ENCODE assay signal across 14 mouse cellular contexts in the genomic region with DNA sequence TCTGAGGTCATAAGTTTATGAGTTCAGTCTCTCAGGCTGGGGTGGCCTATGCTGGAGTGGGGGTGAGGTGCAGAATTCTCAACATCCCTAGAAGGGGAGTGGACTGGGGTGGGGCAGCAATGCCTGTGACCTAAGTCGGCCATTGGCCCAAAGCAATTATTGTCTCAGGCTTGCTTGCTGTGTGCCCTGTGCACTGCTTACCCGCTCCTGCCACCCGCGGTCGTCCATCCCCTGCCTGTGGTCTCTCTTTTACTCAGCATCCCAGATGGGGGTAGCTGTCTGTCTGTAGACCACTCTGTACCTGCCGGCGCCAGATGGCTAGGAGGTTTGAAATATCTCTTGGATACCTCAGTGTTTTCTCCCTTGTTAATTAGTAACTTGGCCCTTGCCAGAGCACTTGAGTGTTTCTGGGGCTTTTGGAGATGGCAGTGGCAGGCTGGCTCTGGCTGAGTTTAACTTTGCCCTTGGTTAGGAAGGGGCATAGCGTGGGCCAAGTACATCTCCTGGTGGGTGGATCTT. TPM values are rescaled to one million over a fixed set of nuclear protein-coding genes. Genes with fewer than 3 reads are reported as not detected.
A peak's percentile ranks its signal among the peaks of the same experiment; 100 is the strongest.
DNase-seq lines count a peak whose midpoint lies in the region; ATAC-seq lines count a peak whose summit lies in the region.
"Had no signal": no experiment of that assay in that cellular context is flagged by ENCODE, and none has a peak within 500 bp of the region (broad histone marks: within the 10 kb centered on the region; RNA-seq: fewer than 3 reads in every experiment).

No protein-coding gene starts in this region.

- peaks cover 46% of the 10 kb centered on the region for H3K4me1 ChIP-seq in lung, embryonic 15.5 days
- H3K4me1 ChIP-seq in hindbrain, embryonic 13.5 days (replicated peaks), result peaks cover 28% of the 10 kb centered on the region
- peaks cover 26% of the 10 kb centered on the region for H3K4me1 ChIP-seq in embryonic facial prominence, embryonic 10.5 days
- peaks cover 17% of the 10 kb centered on the region for H3K4me1 ChIP-seq in heart, embryonic 11.5 days (ENCODE audit: control insufficient read depth, insufficient read depth, low read length)

- no peaks in the 10 kb centered on the region for H3K9me3 ChIP-seq in lung, embryonic 15.5 days
- H3K9me3 ChIP-seq in hindbrain, embryonic 13.5 days, result no peaks in the 10 kb centered on the region
- H3K9me3 ChIP-seq in embryonic facial prominence, embryonic 10.5 days, result no peaks in the 10 kb centered on the region
- H3K9me3 ChIP-seq in heart, embryonic 11.5 days (replicated peaks; ENCODE audit: control insufficient read depth, low read length), result no peaks in the 10 kb centered on the region
- H3K9me3 ChIP-seq: limb, embryonic 12.5 days had no signal

- no peaks in the 10 kb centered on the region for H3K27me3 ChIP-seq in lung, embryonic 15.5 days
- H3K27me3 ChIP-seq in hindbrain, embryonic 13.5 days, result no peaks in the 10 kb centered on the region
- H3K27me3 ChIP-seq in embryonic facial prominence, embryonic 10.5 days (replicated peaks; ENCODE audit: low read depth, poor library complexity, severe bottlenecking), result no peaks in the 10 kb centered on the region
- H3K27me3 ChIP-seq in heart, embryonic 11.5 days (ENCODE audit: control insufficient read depth, insufficient read depth, low read length), result no peaks in the 10 kb centered on the region
- H3K27me3 ChIP-seq: limb, embryonic 12.5 days had no signal

- peak; percentile 62 for ATAC-seq in lung, embryonic 15.5 days (ENCODE audit: borderline replicate concordance, extremely low read depth, low FRiP score, low TSS enrichment)
- no peak for ATAC-seq in hindbrain, embryonic 13.5 days (ENCODE audit: low FRiP score)
- no peak for ATAC-seq in megakaryocyte progenitor cell, adult 5-6 weeks (replicated peaks; ENCODE audit: poor library complexity)
- ATAC-seq in heart, embryonic 11.5 days (replicated peaks; ENCODE audit: insufficient number of reproducible peaks, low FRiP score, low TSS enrichment), result no peak

- H3K4me2 ChIP-seq in lung, embryonic 15.5 days, result peak overlapping the region; percentile 28
- H3K4me2 ChIP-seq in hindbrain, embryonic 13.5 days, result no peak overlapping the region
- H3K4me2 ChIP-seq in heart, embryonic 11.5 days, result no peak overlapping the region
- H3K4me2 ChIP-seq: limb, embryonic 12.5 days had no signal

- no peaks in the 10 kb centered on the region for H3K36me3 ChIP-seq in lung, embryonic 15.5 days
- peaks cover 21% of the 10 kb centered on the region for H3K36me3 ChIP-seq in hindbrain, embryonic 13.5 days
- H3K36me3 ChIP-seq in embryonic facial prominence, embryonic 10.5 days (replicated peaks), result peaks cover 20% of the 10 kb centered on the region
- no peaks in the 10 kb centered on the region for H3K36me3 ChIP-seq in heart, embryonic 11.5 days (ENCODE audit: control insufficient read depth, insufficient read depth, low read length)

- peak overlapping the region; percentile 95 for H3K27ac ChIP-seq in lung, embryonic 15.5 days
- no peak overlapping the region for H3K27ac ChIP-seq in hindbrain, embryonic 13.5 days
- H3K27ac ChIP-seq in embryonic facial prominence, embryonic 10.5 days (replicated peaks), result no peak overlapping the region
- H3K27ac ChIP-seq in heart, embryonic 11.5 days (ENCODE audit: low read depth, low read length), result no peak overlapping the region
- H3K27ac ChIP-seq: limb, embryonic 12.5 days had no signal

- no peak overlapping the region for H3K9ac ChIP-seq in lung, embryonic 15.5 days
- H3K9ac ChIP-seq in hindbrain, embryonic 13.5 days, result no peak overlapping the region
- H3K9ac ChIP-seq in heart, embryonic 11.5 days (ENCODE audit: low read depth, low read length), result no peak overlapping the region
- H3K9ac ChIP-seq: limb, embryonic 12.5 days had no signal

- WGBS in lung, embryonic 15.5 days, result 54% methylated on average over 8 of the region's 8 CpGs
- WGBS in hindbrain, embryonic 13.5 days, result 85% methylated on average over 8 of the region's 8 CpGs
- 88% methylated on average over 8 of the region's 8 CpGs for WGBS in embryonic facial prominence, embryonic 10.5 days
- 90% methylated on average over 8 of the region's 8 CpGs for WGBS in heart, embryonic 11.5 days (ENCODE audit: insufficient replicate concordance)

- H3K4me3 ChIP-seq in lung, embryonic 15.5 days, result no peak overlapping the region
- H3K4me3 ChIP-seq in hindbrain, embryonic 13.5 days, result no peak overlapping the region
- no peak overlapping the region for H3K4me3 ChIP-seq in embryonic facial prominence, embryonic 10.5 days
- H3K4me3 ChIP-seq in heart, embryonic 11.5 days (ENCODE audit: low read depth, low read length), result no peak overlapping the region
- H3K4me3 ChIP-seq: limb, embryonic 12.5 days had no signal

- DNase-seq in urinary bladder, adult 2 months (ENCODE audit: low spot score), result peak; percentile 51
- no peak for DNase-seq in urinary bladder, postnatal 4 days (ENCODE audit: low spot score in 2 of 2)
- DNase-seq in kidney, postnatal 25 days, result peak; percentile 77 to 92
- DNase-seq in embryonic facial prominence, embryonic 10.5 days (ENCODE audit: low spot score), result no peak
- DNase-seq: gastrocnemius, postnatal 14 days; heart, postnatal 36 days; layer of hippocampus, adult 9-11 months had no signal

RNA-seq across cellular contexts. Expression of gene Ccdc12, which starts 33.0 kb away (rescaled TPM):
- polyA plus RNA-seq in urinary bladder, adult 2 months (2012; rRNA removed), result 119 and 152 TPM in 2 replicates
- polyA plus RNA-seq in lung, embryonic 15.5 days (2015; fragmentation: Nextera tagmentation; extraction: Ambion mirVana), result 151 TPM in 2 replicates
- polyA plus RNA-seq in hindbrain, embryonic 13.5 days (2015; fragmentation: Nextera tagmentation; extraction: Ambion mirVana), result 122 TPM in 2 replicates
- 174 and 177 TPM in 2 replicates for polyA plus RNA-seq in embryonic facial prominence, embryonic 10.5 days (2016; fragmentation: Nextera tagmentation; extraction: Ambion mirVana)
- 98.7 and 112 TPM in 2 replicates for total RNA-seq in megakaryocyte progenitor cell, adult 5-6 weeks (2015)
- total RNA-seq in megakaryocyte progenitor cell, adult 5-6 weeks (2017), result 75.3 and 92.6 TPM in 2 replicates
- polyA plus RNA-seq in heart, embryonic 11.5 days (2014; fragmentation: Nextera tagmentation; extraction: Ambion mirVana), result 135 and 149 TPM in 2 replicates

RNA-seq across cellular contexts. Expression of gene Nbeal2, which starts 35.4 kb away (rescaled TPM):
- 42.8 and 59.9 TPM in 2 replicates for polyA plus RNA-seq in urinary bladder, adult 2 months (2012; rRNA removed)
- polyA plus RNA-seq in lung, embryonic 15.5 days (2015; fragmentation: Nextera tagmentation; extraction: Ambion mirVana), result 3.6 and 4.2 TPM in 2 replicates
- 2.4 TPM in 2 replicates for polyA plus RNA-seq in hindbrain, embryonic 13.5 days (2015; fragmentation: Nextera tagmentation; extraction: Ambion mirVana)
- polyA plus RNA-seq in embryonic facial prominence, embryonic 10.5 days (2016; fragmentation: Nextera tagmentation; extraction: Ambion mirVana), result 1.9 and 2.0 TPM in 2 replicates
- 20.1 and 24.1 TPM in 2 replicates for total RNA-seq in megakaryocyte progenitor cell, adult 5-6 weeks (2015)
- 10.3 and 19.3 TPM in 2 replicates for total RNA-seq in megakaryocyte progenitor cell, adult 5-6 weeks (2017)
- polyA plus RNA-seq in heart, embryonic 11.5 days (2014; fragmentation: Nextera tagmentation; extraction: Ambion mirVana), result 1.4 and 1.6 TPM in 2 replicates

RNA-seq across cellular contexts. Expression of gene Myl3, which starts 52.3 kb away (rescaled TPM):
- polyA plus RNA-seq in urinary bladder, adult 2 months (2012; rRNA removed), result not detected in 2 replicates
- polyA plus RNA-seq in lung, embryonic 15.5 days (2015; fragmentation: Nextera tagmentation; extraction: Ambion mirVana), result 19.8 and 68.6 TPM in 2 replicates
- polyA plus RNA-seq in hindbrain, embryonic 13.5 days (2015; fragmentation: Nextera tagmentation; extraction: Ambion mirVana), result 1.4 and 3.8 TPM in 2 replicates
- 0.86 and 4.4 TPM in 2 replicates for polyA plus RNA-seq in embryonic facial prominence, embryonic 10.5 days (2016; fragmentation: Nextera tagmentation; extraction: Ambion mirVana)
- not detected in 2 replicates for total RNA-seq in megakaryocyte progenitor cell, adult 5-6 weeks (2015)
- not detected in 2 replicates for total RNA-seq in megakaryocyte progenitor cell, adult 5-6 weeks (2017)
- 3,236 and 3,494 TPM in 2 replicates for polyA plus RNA-seq in heart, embryonic 11.5 days (2014; fragmentation: Nextera tagmentation; extraction: Ambion mirVana)
- total RNA-seq: common myeloid progenitor, adult 5-6 weeks; midbrain, postnatal 0 days had no signal
- polyA plus RNA-seq: midbrain, postnatal 0 days had no signal

RNA-seq across cellular contexts. Expression of gene Pth1r, which starts 57.6 kb away (rescaled TPM):
- 20.4 and 23.0 TPM in 2 replicates for polyA plus RNA-seq in urinary bladder, adult 2 months (2012; rRNA removed)
- polyA plus RNA-seq in lung, embryonic 15.5 days (2015; fragmentation: Nextera tagmentation; extraction: Ambion mirVana), result 78.8 and 79.7 TPM in 2 replicates
- polyA plus RNA-seq in hindbrain, embryonic 13.5 days (2015; fragmentation: Nextera tagmentation; extraction: Ambion mirVana), result 13.7 and 13.8 TPM in 2 replicates
- polyA plus RNA-seq in embryonic facial prominence, embryonic 10.5 days (2016; fragmentation: Nextera tagmentation; extraction: Ambion mirVana), result 39.2 and 46.3 TPM in 2 replicates
- 0.15 TPM in 1 of 2 replicates, not detected in the other for total RNA-seq in megakaryocyte progenitor cell, adult 5-6 weeks (2015)
- total RNA-seq in megakaryocyte progenitor cell, adult 5-6 weeks (2017), result 0.92 TPM in 1 of 2 replicates, not detected in the other
- 24.3 and 27.8 TPM in 2 replicates for polyA plus RNA-seq in heart, embryonic 11.5 days (2014; fragmentation: Nextera tagmentation; extraction: Ambion mirVana)

Comparison
In these comparisons a context has a peak if more than half of its experiments do, and no peak if none do; other contexts are left out.
1. DNase-seq: peak in urinary bladder, adult 2 months (single experiment) and kidney, postnatal 25 days (2 of 2); none in urinary bladder, postnatal 4 days (0 of 2) and embryonic facial prominence, embryonic 10.5 days (single experiment).
2. RNA of gene Myl3, which starts 52.3 kb away (polyA plus RNA-seq): 3,236 to 3,494 TPM in heart, embryonic 11.5 days; 19.8 to 68.6 TPM in lung, embryonic 15.5 days, 1.4 to 3.8 TPM in hindbrain, embryonic 13.5 days, 0.86 to 4.4 TPM in embryonic facial prominence, embryonic 10.5 days and not detected in urinary bladder, adult 2 months; every median in the first group is over 10 times any median in the second.